Mouse (Mus musculus) limb, embryonic 11.5 days (tissue): ENCODE results near the gene Wwox. TPM values are rescaled to one million over a fixed set of nuclear protein-coding genes. Genes with fewer than 3 reads are reported as not detected.

Experiments used
- ATAC-seq: fragments of 200-750 bp; cut with Nextera tagmentation; 2 replicates; pipeline ENCODE4 v1.8.0; 2017; ENCODE audit warnings: low read depth; ENCODE audit not compliant: insufficient number of reproducible peaks, low FRiP score, low TSS enrichment
- DNase-seq: peaks from one replicate; pipeline ENCODE4 v3.0.0-alpha.2; 2015; ENCODE audit warnings: low spot score
- H3K27ac ChIP-seq: fragments of 300-500 bp; sonication (generic); replicated peaks from 2 replicates; pipeline ENCODE4 v1.5.1; 2014; ENCODE audit warnings: low read depth, mild to moderate bottlenecking, low read length
- H3K27me3 ChIP-seq: fragments of 300-500 bp; sonication (generic); 2 replicates; pipeline ENCODE4 v1.6.1; 2014; ENCODE audit warnings: mild to moderate bottlenecking, low read length, mixed read lengths; ENCODE audit not compliant: control insufficient read depth, insufficient read depth
- H3K36me3 ChIP-seq: fragments of 300-500 bp; sonication (generic); 2 replicates; pipeline ENCODE4 v1.6.1; 2014; ENCODE audit warnings: mild to moderate bottlenecking, low read length, moderate library complexity, mixed read lengths; ENCODE audit not compliant: control insufficient read depth, insufficient read depth
- H3K4me1 ChIP-seq: fragments of 300-500 bp; sonication (generic); 2 replicates; pipeline ENCODE4 v1.6.1; 2014; ENCODE audit warnings: low read length, mixed read lengths; ENCODE audit not compliant: control insufficient read depth, insufficient read depth
- H3K4me2 ChIP-seq: fragments of 300-500 bp; sonication (generic); 2 replicates; pipeline ENCODE4 v1.6.1; 2014; ENCODE audit warnings: low read depth, mild to moderate bottlenecking, moderate library complexity; ENCODE audit not compliant: severe bottlenecking
- H3K4me3 ChIP-seq: fragments of 300-500 bp; sonication (generic); 2 replicates; pipeline ENCODE4 v1.5.1; 2014; ENCODE audit warnings: low read depth, low read length
- H3K9ac ChIP-seq: fragments of 300-500 bp; sonication (generic); 2 replicates; pipeline ENCODE4 v1.6.1; 2014; ENCODE audit warnings: mild to moderate bottlenecking, low read length
- H3K9me3 ChIP-seq: fragments of 300-500 bp; sonication (generic); 2 replicates; pipeline ENCODE4 v1.6.1; 2016; ENCODE audit warnings: low read length; ENCODE audit not compliant: control insufficient read depth
- WGBS: fragments of 180-500 bp; shearing (Covaris S2); extraction: QIAGEN DNeasy Blood & Tissue Kit; methylation state at CpG from one replicate; pipeline ENCODE4 v1.1.7; 2014; 5-methylcytosine and 5-hydroxymethylcytosine counted together
- polyA plus RNA-seq: library from polyadenylated mRNA; unstranded; fragments of >200 nt; fragmentation: Nextera tagmentation; extraction: Ambion mirVana; gene quantifications from 2 replicates; pipeline ENCODE4 v1.2.1, GENCODE M21; 2014

Gene Wwox
- polyA plus RNA-seq, 1 experiment from 2014 or later = 7.3 TPM

DNA sequence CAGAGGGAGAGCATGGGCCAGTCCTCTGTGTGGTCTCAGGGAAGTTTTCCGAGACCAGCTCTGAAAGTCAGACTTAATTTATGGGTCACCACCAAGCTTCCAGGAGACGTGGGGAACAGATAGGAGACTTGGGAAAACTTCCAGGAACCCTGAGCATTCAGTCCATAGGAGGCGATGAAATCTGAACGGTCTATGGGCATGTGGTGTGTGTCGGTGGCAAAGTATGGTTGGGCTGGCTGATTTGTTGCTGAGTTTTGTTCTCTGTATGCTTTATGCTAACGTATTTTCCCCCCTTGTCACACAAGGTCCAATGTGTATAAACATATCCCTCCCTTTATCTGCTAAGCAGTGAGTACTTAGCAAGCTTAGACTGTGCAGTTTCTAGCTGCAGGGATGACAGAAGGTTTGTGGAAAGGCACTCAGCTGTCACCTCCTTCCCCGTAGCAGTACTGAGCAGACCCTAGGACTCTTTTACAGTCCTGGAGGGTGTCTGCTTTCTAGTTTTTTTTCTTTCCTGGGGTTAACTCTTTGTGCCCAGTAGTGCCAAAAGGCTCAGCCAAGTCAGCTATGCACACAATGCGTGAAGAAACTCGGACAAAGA is 179.6 kb downstream of the Wwox start:
- H3K36me3 ChIP-seq = no peaks in the 10 kb centered on the region
- no peak overlapping the region for H3K4me3 ChIP-seq
- ATAC-seq (no peak), DNase-seq (no peak)
- no peaks in the 10 kb centered on the region for H3K9me3 ChIP-seq
- H3K4me1 ChIP-seq = 0 out of 2 replicates have a peak, but pooled peaks cover 2% of the 10 kb centered on the region
- 51% methylated on average over 9 of the region's 9 CpGs for WGBS
- H3K27ac ChIP-seq = no peak overlapping the region
- no peak overlapping the region for H3K9ac ChIP-seq
- H3K27me3 ChIP-seq = no peaks in the 10 kb centered on the region
- H3K4me2 ChIP-seq = no peak overlapping the region

DNA sequence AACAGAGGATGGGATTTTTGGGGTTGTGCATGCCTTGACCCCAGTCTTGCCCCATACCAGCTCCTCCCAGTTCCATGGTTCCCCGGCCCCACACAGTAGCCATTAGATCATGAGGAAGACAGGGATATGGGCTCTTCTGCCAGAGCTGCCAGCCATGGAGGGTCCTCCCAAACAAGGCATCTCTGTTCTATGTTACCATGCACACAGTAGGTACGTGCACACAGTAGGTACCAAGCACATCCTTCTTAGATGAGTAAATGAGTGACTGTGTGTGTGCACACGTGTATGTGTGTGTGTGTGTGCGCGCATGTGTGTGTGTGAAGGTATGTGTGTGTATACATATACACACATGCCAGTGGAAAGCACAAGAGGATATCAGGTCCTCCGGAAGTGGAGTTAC is 185.9 kb downstream of the Wwox start:
- H3K9ac ChIP-seq = no peak overlapping the region
- no peak overlapping the region for H3K4me3 ChIP-seq
- no peak for ATAC-seq
- no peak overlapping the region for H3K4me2 ChIP-seq
- no peaks in the 10 kb centered on the region for H3K9me3 ChIP-seq
- H3K27me3 ChIP-seq = no peaks in the 10 kb centered on the region
- WGBS = 93% methylated on average over 6 of the region's 6 CpGs
- H3K27ac ChIP-seq = no peak overlapping the region
- H3K36me3 ChIP-seq = no peaks in the 10 kb centered on the region
- H3K4me1 ChIP-seq = no peaks in the 10 kb centered on the region
- DNase-seq = no peak

DNA sequence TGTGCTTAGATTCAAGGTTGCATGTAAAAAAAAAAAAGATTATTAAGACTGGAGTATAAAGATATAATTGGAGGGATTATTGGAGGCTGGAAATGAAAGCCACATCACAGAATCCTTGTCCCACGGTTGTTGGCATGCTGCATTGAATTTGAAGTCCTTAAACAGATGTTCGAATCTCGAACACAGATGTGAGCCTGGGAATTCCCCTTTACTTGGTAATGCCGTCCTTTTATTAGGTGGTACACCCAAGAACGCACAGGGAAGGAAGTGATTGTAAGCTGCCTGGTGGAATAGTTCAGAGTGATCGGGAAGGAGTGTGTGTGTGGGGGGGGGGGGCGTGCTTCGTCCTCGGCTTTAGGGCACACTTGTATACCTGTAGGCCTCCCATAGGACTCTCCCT is 187.4 kb downstream of the Wwox start:
- 22% methylated on average over 9 of the region's 9 CpGs for whole genome bisulfite sequencing
- no peak for ATAC-seq

DNA sequence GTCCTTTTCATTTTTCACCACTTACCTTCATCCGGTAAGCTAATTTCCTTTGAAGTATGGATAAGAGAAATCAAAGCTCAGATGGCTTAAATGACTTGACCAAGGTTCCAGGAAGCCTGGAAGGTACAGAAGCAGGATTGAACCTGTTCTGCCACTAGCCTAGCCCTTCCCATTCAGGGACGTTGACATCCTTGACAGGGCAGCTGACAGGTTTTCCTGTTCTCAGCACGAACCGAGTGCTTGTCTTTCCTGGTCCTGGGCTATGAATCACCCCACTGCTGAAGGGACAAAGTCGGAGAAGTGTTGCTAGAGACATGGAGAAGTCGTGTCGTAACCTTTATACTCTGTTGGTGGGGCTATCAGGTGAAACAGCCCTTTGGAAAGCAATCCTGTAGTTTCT is 190.3 kb downstream of the Wwox start:
- Histone ChIP-seq H3K4me2 (no peak overlapping the region), H3K27me3 (no peaks in the 10 kb centered on the region), H3K27ac (no peak overlapping the region), H3K36me3 (no peaks in the 10 kb centered on the region), H3K9me3 (no peaks in the 10 kb centered on the region), H3K9ac (no peak overlapping the region), H3K4me3 (no peak overlapping the region), H3K4me1 (peaks cover 1% of the 10 kb centered on the region; the same call in 1 of the 2 replicates)
- DNase-seq (no peak), ATAC-seq (no peak)
- WGBS = 73% methylated on average over 7 of the region's 7 CpGs

More for the DNA sequence above, 187.4 kb downstream of the Wwox start:
- H3K4me3 ChIP-seq = no peak overlapping the region
- H3K9ac ChIP-seq = no peak overlapping the region
- no peaks in the 10 kb centered on the region for H3K36me3 ChIP-seq
- H3K4me1 ChIP-seq = no peaks in the 10 kb centered on the region
- no peaks in the 10 kb centered on the region for H3K9me3 ChIP-seq
- DNase-seq = no peak
- no peak overlapping the region for H3K4me2 ChIP-seq
- H3K27me3 ChIP-seq = no peaks in the 10 kb centered on the region
- no peak overlapping the region for H3K27ac ChIP-seq

DNA sequence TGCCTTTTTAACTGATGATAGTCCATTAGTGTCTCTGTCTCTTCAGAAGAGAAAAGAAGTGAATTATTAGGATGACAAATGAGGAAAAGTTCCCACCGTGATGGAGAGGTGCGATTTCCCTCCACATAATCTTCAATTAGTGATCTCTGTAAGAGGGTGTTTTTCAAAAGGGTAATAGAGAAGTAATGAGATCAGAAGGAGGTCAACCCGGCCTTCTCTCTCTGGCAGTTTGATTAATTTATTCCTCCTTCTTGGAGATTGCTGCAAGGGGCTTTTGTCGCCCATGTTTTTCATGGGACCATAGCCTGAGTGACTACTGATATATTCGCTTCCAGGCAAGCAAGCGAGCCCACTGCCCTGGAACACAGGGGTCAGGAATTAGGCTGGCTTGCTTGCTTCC is 191.6 kb downstream of the Wwox start:
- H3K27me3 ChIP-seq = no peaks in the 10 kb centered on the region
- no peak overlapping the region for H3K9ac ChIP-seq
- 28% methylated on average over 6 of the region's 6 CpGs for WGBS
- no peak for ATAC-seq
- peaks cover 10% of the 10 kb centered on the region for H3K4me1 ChIP-seq
- H3K27ac ChIP-seq = no peak overlapping the region
- no peak for DNase-seq
- no peaks in the 10 kb centered on the region for H3K9me3 ChIP-seq
- no peaks in the 10 kb centered on the region for H3K36me3 ChIP-seq
- H3K4me3 ChIP-seq = no peak overlapping the region
- H3K4me2 ChIP-seq = no peak overlapping the region

DNA sequence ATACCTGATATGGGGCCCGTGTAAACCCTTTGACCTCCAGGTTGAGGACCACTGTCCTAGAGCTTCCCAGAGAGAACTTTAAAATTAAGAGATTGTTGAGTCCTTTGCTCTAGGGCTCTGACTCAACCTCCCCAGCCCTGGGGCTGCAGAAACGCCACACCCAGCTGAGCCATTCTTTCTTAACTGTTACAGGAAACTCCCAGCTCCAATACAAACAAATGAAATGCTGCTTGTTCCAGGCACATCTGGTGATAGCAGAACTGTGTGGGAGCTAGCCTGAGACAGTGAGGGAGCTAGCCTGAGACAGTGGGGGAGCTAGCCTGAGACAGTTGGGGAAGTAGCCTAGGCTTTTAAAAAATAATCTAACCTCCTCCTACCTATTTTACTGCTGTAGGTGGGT is 194.7 kb downstream of the Wwox start:
- no peak for ATAC-seq
- DNase-seq = no peak
- H3K4me3 ChIP-seq = no peak overlapping the region
- H3K9ac ChIP-seq = no peak overlapping the region
- no peaks in the 10 kb centered on the region for H3K27me3 ChIP-seq
- no peak overlapping the region for H3K27ac ChIP-seq
- H3K36me3 ChIP-seq = no peaks in the 10 kb centered on the region
- 84% methylated on average over 2 of the region's 2 CpGs for WGBS
- H3K4me2 ChIP-seq = no peak overlapping the region
- H3K9me3 ChIP-seq = no peaks in the 10 kb centered on the region
- peaks cover 12% of the 10 kb centered on the region for H3K4me1 ChIP-seq

DNA sequence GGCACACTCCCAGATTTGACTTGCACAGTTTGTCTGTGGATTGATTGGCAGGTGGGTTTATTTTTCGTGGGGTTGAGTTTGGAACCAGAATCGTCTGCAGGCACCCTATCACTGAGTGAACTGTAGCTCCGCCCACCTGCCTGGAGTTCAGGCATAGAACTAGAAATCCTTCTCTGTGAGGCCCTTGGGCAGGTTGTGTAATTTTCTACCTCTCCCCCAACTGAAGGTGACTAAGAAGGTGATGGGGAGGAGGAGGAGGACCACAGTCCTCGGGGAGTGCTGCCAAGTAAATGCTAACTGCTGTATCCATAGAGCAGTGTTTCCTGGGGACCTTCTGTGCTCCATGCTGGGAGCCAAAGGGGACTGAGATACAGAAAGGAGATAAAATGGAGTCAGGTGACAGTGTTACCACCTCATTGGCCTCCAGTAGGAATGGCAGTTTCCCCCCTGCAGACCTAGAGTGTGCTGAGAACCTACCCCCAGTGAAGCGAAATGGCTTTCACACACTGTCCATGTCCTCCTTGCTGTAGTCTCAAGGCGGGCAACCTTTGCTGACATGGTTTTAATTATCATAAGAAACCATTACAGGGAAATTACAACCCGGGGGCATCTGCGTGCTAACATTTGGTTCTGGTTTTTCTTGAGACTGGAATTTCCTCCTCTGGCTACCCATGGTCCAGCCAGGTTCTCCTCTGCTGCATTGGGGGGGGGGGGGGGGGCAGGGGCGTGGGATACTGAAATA is 195.4 kb downstream of the Wwox start:
- H3K4me1 ChIP-seq = peaks cover 12% of the 10 kb centered on the region
- peak; percentile 48 for DNase-seq
- no peak overlapping the region; the same call in 1 of the 2 replicates for H3K27ac ChIP-seq
- WGBS = 32% methylated on average over 9 of the region's 9 CpGs
- peak; percentile 68; the same call in 1 of the 2 replicates for ATAC-seq
- no peak overlapping the region for H3K4me3 ChIP-seq
- H3K9ac ChIP-seq = no peak overlapping the region
- H3K4me2 ChIP-seq = no peak overlapping the region
- H3K9me3 ChIP-seq = no peaks in the 10 kb centered on the region
- H3K36me3 ChIP-seq = no peaks in the 10 kb centered on the region
- no peaks in the 10 kb centered on the region for H3K27me3 ChIP-seq

DNA sequence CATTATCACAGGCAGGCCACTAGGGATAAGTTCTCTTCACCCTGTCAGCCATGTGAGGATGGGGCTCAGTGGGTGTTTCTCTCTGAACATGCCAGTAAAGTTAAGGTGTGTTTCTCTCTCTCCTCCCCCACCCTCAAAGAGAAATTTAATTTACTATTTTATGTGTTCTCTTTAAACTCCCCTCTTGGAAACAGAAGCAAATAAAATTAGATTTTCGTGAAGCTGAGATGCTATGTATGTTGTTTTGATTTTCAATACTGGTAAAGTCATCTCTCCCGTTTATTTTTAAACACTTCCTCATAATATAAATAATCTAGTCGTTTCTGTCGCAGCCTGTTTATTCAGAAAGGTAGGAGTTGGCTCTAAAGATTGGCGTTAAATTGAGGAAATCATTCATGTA is 196.9 kb downstream of the Wwox start:
- no peak overlapping the region for H3K27ac ChIP-seq
- H3K36me3 ChIP-seq = no peaks in the 10 kb centered on the region

More for the DNA sequence above, 196.9 kb downstream of the Wwox start:
- 68% methylated on average over 5 of the region's 5 CpGs for WGBS
- Histone ChIP-seq H3K9ac (no peak overlapping the region), H3K4me3 (no peak overlapping the region), H3K27me3 (no peaks in the 10 kb centered on the region), H3K4me1 (peaks cover 15% of the 10 kb centered on the region), H3K9me3 (no peaks in the 10 kb centered on the region), H3K4me2 (no peak overlapping the region)
- DNase-seq (no peak), ATAC-seq (no peak)
